Mouse (Mus musculus) spleen, adult 2 months (tissue): Measurements from ENCODE around the gene Gm9732.
"Not testable (repeated sequence)": the region's sequence is repeated elsewhere in the genome, so short reads cannot be mapped to it uniquely, and the experiment has no call there.

Source experiments
- CTCF ChIP-seq: fragments of 200-500 bp; IDR thresholded peaks from 2 replicates; pipeline ENCODE4 v1.5.1; 2011; ENCODE audit warnings: mild to moderate bottlenecking, inconsistent platforms; ENCODE audit not compliant: insufficient read depth, insufficient read length, insufficient replicate concordance; ENCODE audit errors: extremely low read depth
- POLR2A ChIP-seq: fragments of 200-500 bp; IDR thresholded peaks from 2 replicates; pipeline ENCODE4 v1.6.1; 2011; ENCODE audit warnings: low read depth, low read length, inconsistent platforms

DNA sequence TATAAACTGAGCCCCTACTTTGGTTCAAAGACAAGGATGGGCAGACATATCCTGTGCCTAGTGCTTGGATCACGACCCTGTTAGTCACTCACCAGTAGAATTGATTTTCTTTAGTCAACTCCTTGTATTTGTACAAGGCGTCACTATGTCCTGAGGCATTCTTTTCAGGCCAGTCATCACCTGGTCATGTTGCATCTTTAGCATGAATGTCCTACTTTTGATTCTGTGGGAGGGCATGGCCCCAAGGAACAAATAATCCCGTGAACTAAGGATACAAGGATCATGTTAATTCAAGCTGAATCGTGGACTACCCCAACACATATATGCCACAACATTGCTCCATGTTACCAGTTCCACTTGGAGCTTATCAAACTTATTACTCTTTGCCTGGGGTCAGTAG, 3.3 kb downstream of the Gm9732 start:
- TF ChIP-seq CTCF, POLR2A: not testable (repeated sequence)
